Mouse (Mus musculus): ENCODE data around the gene Irf3.
A peak's percentile ranks its signal among the peaks of the same experiment; 100 is the strongest.
"Not testable (repeated sequence)": the region's sequence is repeated elsewhere in the genome, so short reads cannot be mapped to it uniquely, and the experiment has no call there.

Gene Irf3

GRCm38 (mm10) chr7:45008411-45008810 lies 11.0 kb downstream of the Irf3 start:
- peak; percentile 27 for DNase-seq

GRCm38 (mm10) chr7:45012011-45012410 lies 14.6 kb downstream of the Irf3 start:
- DNase-seq: peak; percentile 36

- DNase-seq: no peak
Measured at GRCm38 (mm10) chr7:45012824-45013223, 15.4 kb downstream of the Irf3 start.

- peak; percentile 59 for DNase-seq
Measured at GRCm38 (mm10) chr7:45013366-45014095, 16.1 kb downstream of the Irf3 start.

- peak; percentile 54 for DNase-seq
Measured at GRCm38 (mm10) chr7:45014096-45014451, 16.6 kb downstream of the Irf3 start.

GRCm38 (mm10) chr7:45015344-45015956 lies 18.0 kb downstream of the Irf3 start:
- no peak for DNase-seq

- peak; percentile 100 for DNase-seq
Measured at GRCm38 (mm10) chr7:45015957-45016612, 18.6 kb downstream of the Irf3 start, which contains the start of gene Scaf1. Gene Scaf1 (minus strand): TSS chr7:45016363.

GRCm38 (mm10) chr7:45016761-45017160 lies 19.3 kb downstream of the Irf3 start:
- DNase-seq: no peak

GRCm38 (mm10) chr7:45017242-45018061 lies 20.0 kb downstream of the Irf3 start, which contains the start of gene Rras:
Gene Rras (plus strand): TSS chr7:45017961.
- DNase-seq: peak; percentile 93

- peak; percentile 66 for DNase-seq
Measured at GRCm38 (mm10) chr7:45019031-45019571, 21.7 kb downstream of the Irf3 start.

- no peak for DNase-seq
Measured at GRCm38 (mm10) chr7:45020225-45020624, 22.8 kb downstream of the Irf3 start.

- not testable (repeated sequence) for DNase-seq
Measured at GRCm38 (mm10) chr7:45023711-45024110, 26.3 kb downstream of the Irf3 start.

GRCm38 (mm10) chr7:45024281-45025248 lies 27.1 kb downstream of the Irf3 start:
- no peak for DNase-seq

- no peak for DNase-seq
Measured at GRCm38 (mm10) chr7:45025601-45026220, 28.3 kb downstream of the Irf3 start.

- no peak for DNase-seq
Measured at GRCm38 (mm10) chr7:45026256-45026655, 28.8 kb downstream of the Irf3 start.

- DNase-seq: no peak
Measured at GRCm38 (mm10) chr7:45027761-45028160, 30.3 kb downstream of the Irf3 start.

- no peak for DNase-seq
Measured at GRCm38 (mm10) chr7:45028351-45028750, 30.9 kb downstream of the Irf3 start.

- no peak for DNase-seq
Measured at GRCm38 (mm10) chr7:45029995-45030394, 32.5 kb downstream of the Irf3 start.

GRCm38 (mm10) chr7:45030857-45031256 lies 33.4 kb downstream of the Irf3 start:
- DNase-seq: no peak

GRCm38 (mm10) chr7:45033722-45034359 lies 36.4 kb downstream of the Irf3 start:
- DNase-seq: no peak
